Mouse (Mus musculus) bone marrow, adult 2 months (tissue): ENCODE results near the gene Kazald1.
A peak's percentile ranks its signal among the peaks of the same experiment; 100 is the strongest.

ENCODE experiments used
- CTCF ChIP-seq: fragments of 200-500 bp; IDR thresholded peaks from 2 replicates; pipeline ENCODE4 v1.5.1; 2011; ENCODE audit warnings: low read length, control low read depth; ENCODE audit not compliant: control insufficient read depth, insufficient read depth
- POLR2A ChIP-seq: fragments of 200-500 bp; IDR thresholded peaks from 2 replicates; pipeline ENCODE4 v1.6.1; 2011; ENCODE audit warnings: low read depth, mild to moderate bottlenecking, control low read depth, low read length, borderline replicate concordance; ENCODE audit not compliant: control insufficient read depth

GRCm38 (mm10) chr19:45031780-45032179 lies 43.3 kb upstream of the Kazald1 start:
- peak; percentile 80 for TF ChIP-seq CTCF
- TF ChIP-seq POLR2A: no peak
